Mouse (Mus musculus): ENCODE measurements at regions not wholly inside any gene's neighbourhood (a gene's known extent, or its start where the extent isn't known, plus 50 kb on each side); places are given as distances from the start of the nearest gene placed in this dataset.

DNA sequence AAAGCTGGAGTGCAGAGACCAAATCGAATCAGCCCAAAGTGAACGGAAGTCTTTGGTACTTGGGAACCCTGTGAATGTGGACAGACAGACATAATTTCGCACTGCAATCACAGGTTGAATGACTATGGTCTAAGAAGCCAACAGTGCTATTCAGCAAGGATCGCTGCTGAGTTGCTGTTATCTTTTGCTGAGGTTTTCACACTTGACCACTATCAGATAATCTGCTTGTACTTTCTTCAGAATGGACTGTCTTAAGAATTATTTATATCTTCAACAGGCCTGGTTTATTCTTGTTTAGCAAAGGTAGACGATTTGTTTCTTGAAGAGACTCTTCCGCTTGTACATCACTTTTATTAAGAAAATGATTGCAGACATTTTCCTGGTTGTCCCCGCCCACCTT, 84.3 kb upstream of the Prdm1 start:
- TF ChIP-seq CTCF (conservative IDR thresholded peaks at IDR 0.05; ENCODE audit: insufficient read depth, insufficient read length, low read depth, low read length) (no peak), POLR2A (IDR thresholded peaks at IDR 0.05; ENCODE audit: low read depth, low read length) (no peak)

Measured in kidney, adult 2 months (tissue).